Mouse (Mus musculus) adrenal gland, adult (tissue): ENCODE data around the gene 9130230L23Rik.
A peak's percentile ranks its signal among the peaks of the same experiment; 100 is the strongest.

ENCODE experiments used
- DNase-seq, 2 experiments: peaks; one replicate each; pipeline ENCODE4 v3.0.0; 2022 to 2023; ENCODE audit warnings: low spot score in 1 of 2; ENCODE audit not compliant: inconsistent age in 2 of 2

Gene 9130230L23Rik

DNA sequence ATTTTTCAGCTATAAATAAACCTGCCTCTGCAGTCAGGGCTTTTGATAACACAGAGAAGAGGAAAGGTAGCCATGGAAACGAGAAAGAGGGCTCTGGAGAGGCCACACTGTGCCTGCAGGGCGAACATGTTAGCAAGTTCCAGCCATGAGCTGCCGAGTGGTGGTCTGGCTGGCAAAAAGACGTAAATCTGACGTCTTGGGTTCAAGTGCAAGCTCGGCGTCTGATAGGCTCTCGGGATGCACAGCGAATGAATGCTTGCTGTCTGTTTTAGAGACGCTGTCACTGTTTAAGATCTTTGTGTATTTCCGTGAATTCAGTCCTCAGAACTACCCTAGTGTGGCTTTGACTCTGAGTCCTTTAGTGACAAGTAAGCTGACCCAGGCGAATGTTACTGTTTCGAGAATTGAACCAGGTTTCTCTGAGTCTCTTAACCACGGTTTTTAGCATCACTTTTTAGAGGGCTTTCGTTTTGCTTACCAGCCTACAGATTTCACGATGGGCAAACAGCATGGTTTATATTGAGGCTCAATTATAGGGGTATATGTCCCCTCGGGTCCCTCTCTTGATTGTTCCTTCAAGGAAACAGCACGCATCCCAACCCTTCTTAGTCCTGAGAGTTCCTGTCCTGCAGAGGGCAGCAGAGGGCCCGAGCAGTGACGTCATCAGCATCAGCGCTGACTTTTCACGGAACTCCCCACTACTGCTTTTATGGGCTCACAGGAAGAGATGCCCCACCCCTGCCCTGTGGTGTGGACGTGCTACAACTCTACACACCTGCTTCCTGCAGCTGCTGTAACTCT is 48.5 kb downstream of the 9130230L23Rik start:
- DNase-seq: peak; percentile 81 to 95

DNA sequence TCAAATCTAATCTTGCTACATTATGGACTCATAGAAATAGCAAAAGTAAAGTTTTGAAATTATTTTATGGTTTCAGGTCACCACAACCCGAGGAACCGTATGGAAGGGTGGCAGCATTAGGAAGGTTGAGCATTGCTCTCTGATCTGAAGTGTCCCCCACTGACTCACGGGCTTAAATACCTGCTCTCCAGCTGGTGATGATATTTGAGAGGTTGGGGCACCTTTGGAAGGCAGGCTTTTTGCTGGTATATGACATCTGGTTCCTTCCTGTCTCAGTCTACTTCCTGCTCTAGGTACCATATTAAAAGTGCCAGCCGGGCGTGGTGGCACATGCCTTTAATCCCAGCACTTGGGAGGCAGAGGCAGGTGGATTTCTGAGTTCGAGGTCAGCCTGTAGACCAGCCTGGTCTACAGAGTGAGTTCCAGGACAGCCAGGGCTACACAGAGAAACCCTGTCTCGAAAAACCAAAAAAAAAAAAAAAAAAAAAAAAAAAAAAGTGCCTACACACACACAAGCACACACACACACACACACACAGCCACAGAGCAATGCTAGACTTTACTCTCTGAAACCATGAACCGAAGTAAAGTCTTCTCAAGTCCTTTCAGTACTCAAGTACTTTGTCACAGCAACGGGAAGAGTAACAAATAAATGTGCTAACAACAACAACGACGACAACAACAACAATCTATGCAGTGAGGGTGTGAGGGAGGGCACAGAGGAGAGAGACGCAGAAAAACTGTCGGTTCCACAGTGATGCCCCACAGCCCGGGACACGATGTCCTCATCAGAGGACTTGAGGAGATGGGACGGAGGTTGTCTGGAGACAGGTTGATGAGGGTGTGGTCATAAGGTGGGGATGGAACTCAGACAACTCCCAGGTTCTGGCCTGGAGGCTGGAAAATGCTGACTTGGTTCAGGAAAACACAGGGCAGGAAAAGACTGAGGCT is 49.7 kb downstream of the 9130230L23Rik start:
- no peak for DNase-seq

- DNase-seq: peak in 1 of 2 experiments; percentile 63
Measured at GRCm38 (mm10) chr5:65951513-65951909, 52.6 kb downstream of the 9130230L23Rik start.

DNA sequence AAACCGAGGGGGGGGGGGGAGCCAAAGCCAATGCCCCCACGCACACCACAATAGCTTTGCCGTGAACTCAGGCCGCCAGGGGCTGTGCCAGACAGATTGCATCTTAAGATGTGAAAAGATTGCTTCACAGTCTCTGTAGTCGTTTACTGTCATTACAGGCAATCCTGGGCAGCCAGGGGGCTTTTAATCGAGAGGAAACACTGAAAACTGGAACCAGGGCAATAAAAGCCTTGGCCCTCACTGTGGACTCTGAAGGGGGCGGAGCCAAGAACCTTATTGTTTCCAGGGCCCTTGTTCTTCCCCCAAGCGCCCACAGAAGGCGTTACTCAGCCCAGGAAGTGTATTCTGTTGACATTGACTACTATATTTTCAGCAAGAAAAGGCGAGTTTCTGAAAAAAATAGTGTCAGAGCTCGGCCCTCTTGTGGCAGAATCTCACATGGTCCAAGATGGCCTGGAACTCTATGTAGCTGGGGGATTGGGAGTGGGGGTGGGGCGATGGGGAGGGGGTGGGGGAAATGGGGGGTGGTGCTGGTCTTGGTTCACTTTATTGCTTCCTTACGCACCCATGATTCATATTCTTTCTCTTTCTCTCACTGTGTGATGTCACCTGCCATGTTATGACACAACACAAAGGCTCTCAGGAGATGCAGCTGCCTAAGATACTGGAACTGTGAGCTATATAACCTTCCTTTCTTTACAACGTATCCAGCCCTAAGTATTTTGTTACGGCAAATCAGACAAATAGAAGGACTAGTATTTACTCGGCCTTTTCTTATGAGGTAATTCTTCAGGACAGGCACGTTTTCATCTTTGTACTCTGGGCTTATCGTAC is 53.2 kb downstream of the 9130230L23Rik start:
- DNase-seq: no peak

GRCm38 (mm10) chr5:65950236-65950635 is 53.8 kb downstream of the 9130230L23Rik start:
- DNase-seq: peak in 1 of 2 experiments; percentile 58

DNA sequence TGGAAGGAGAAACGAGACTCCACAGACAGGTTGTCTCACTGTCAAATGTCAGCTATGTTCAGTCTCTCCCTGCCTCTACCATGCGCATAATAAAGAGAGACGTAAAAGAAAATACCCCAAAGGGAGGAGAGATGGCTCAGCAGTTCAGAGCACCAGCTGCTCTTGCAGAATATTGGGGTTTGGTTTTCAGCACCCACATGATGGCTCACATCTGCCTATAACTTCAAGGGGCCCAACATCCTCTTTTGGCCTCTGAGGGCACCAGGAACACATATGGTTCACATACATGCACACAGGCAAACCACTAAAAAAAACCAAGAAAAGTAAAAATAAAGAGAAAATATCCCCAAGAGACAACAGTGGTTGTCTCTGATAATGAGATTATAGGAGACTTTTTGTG is 54.3 kb downstream of the 9130230L23Rik start:
- DNase-seq: no peak

GRCm38 (mm10) chr5:65941145-65941544 is 62.9 kb downstream of the 9130230L23Rik start:
- DNase-seq: no peak

DNA sequence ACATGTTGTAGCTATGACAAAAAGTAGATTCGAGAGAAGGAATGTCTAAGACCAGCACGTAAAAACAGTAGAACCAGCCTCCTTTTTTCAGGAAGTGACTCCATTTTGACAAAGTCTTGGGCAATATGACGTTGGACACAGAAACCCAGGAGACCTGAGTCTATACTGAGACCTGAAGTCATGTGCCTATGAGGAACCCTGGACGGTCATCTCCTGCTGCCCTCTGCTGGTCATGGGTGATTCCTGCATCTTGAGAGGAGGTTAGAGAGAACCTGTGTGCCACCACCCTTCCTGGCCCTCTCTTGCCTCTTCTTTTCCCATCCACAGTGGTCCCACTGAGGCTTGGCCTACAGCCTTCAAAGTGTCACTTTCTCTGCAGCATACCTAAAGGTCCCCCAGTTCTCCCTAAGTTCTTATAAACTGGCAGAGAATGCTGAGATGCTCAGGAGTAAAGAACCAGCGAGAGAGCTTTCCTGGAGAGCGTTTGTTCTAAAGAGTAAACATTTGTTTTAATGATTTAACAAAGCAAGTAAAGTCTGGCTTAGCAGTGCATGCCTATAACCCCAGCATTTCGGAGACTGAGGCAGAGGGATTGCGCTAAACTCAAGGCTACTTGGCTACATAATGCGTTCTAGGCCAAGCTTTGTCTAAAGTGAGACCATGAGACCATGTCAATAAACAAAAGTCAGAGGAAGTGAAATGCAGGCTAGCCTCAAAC is 65.9 kb downstream of the 9130230L23Rik start:
- peak; percentile 82 to 94 for DNase-seq

- peak; percentile 32 to 71 for DNase-seq
Measured at GRCm38 (mm10) chr5:65937011-65937726, 66.9 kb downstream of the 9130230L23Rik start.

DNA sequence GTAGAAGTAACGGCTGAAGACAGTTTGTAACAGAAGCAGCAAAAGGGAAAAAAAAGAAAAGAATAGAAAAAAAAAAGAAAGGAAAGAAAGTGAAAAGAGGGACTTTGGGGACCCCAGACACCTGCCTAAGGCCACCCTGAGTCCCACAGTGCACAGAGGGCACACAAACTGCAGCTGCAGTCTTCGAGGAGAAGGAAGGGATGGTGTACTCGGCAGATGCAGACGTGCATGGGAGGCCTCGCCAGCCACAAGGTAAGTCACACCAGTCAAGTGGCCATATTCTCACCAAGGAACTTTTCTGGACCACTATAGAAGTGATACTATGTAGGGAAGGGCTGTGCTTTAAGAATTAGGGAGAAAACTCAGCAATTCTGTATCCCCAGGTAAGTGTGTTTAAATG is 69.3 kb downstream of the 9130230L23Rik start, which contains the start of gene Chrna9:
TSS of gene Chrna9 (plus strand) at position 139 of the 400 bp plus-strand sequence.
- DNase-seq: no peak

GRCm38 (mm10) chr5:65933764-65934163 is 70.3 kb downstream of the 9130230L23Rik start:
- DNase-seq: no peak

DNA sequence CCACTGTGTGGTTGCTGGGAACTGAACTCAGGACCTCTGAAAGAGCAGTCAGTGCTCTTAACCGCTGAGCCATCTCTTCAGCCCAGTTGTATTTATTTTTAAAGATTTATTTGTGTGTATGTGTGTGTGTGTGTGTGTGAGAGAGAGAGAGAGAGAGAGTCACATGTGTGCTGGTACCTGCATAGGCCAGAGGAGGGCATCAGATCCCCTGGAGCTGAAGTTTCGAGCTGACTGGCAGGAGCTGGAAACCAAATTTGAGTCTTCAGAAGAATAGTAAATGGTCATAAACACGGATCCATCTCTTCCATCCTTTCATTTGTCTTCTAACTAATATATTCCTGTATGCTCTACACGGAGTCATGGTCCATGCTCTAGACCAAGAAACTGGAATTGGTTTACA is 70.8 kb downstream of the 9130230L23Rik start:
- no peak for DNase-seq

DNA sequence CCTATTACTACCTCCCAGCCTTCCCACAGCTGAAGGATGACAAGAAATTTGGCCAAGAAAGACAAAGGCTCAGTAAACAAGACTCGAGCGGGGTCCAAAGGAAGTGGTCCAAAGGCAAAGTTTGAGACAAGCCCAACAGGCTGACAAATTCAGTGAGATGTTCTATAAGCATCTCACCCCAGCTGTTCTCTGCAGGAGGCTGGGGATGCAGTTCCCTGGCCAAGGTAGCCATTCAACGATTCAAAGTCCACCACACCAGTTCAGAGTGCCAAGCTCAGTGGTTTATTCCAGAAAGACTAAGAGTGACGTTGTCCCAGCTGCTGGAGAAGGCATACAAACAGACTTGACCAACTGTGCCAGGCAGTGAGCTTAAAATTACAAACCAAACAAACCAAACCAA is 73.9 kb downstream of the 9130230L23Rik start:
- no peak for DNase-seq
